Mouse (Mus musculus) heart, adult 2 months (tissue): ENCODE measurements at regions not wholly inside any gene's neighbourhood (a gene's known extent, or its start where the extent isn't known, plus 50 kb on each side); places are given as distances from the start of the nearest gene placed in this dataset.

ENCODE experiments used
- DNase-seq, 2 experiments: peaks; one replicate each; pipeline ENCODE4 v3.0.0; 2021
- H3K27ac ChIP-seq: fragments of 200-600 bp; 2 replicates; pipeline ENCODE4 v1.8.1; 2022
- H3K27me3 ChIP-seq: fragments of 200-500 bp; 2 replicates; pipeline ENCODE4 v1.6.1; 2012; ENCODE audit warnings: mild to moderate bottlenecking, low read length, inconsistent platforms, mixed read lengths; ENCODE audit not compliant: control insufficient read depth, insufficient read depth
- H3K36me3 ChIP-seq: fragments of 200-500 bp; 2 replicates; pipeline ENCODE4 v1.6.1; 2012; ENCODE audit warnings: low read length, inconsistent platforms; ENCODE audit not compliant: control insufficient read depth, insufficient read depth
- H3K4me1 ChIP-seq: fragments of 200-500 bp; 2 replicates; pipeline ENCODE4 v1.6.1; 2011; ENCODE audit warnings: low read length; ENCODE audit not compliant: control insufficient read depth, insufficient read depth
- H3K4me3 ChIP-seq: fragments of 200-600 bp; 2 replicates; pipeline ENCODE4 v1.8.1; 2022
- H3K79me2 ChIP-seq: fragments of 200-500 bp; replicated peaks from 2 replicates; pipeline ENCODE4 v1.6.1; 2012; ENCODE audit warnings: mild to moderate bottlenecking, inconsistent platforms, low read length, moderate library complexity, mixed read lengths; ENCODE audit not compliant: control insufficient read depth, insufficient read depth
- H3K9ac ChIP-seq: fragments of 200-500 bp; 2 replicates; pipeline ENCODE4 v1.6.1; 2012; ENCODE audit warnings: low read depth, mild to moderate bottlenecking, control low read depth, inconsistent platforms, low read length, mixed read lengths
- CTCF ChIP-seq: fragments of 200-600 bp; IDR thresholded peaks from 2 replicates; pipeline ENCODE4 v1.8.1; 2022; ENCODE audit warnings: antibody characterized with exemption, mild to moderate bottlenecking, moderate library complexity
- EP300 ChIP-seq: fragments of 200-500 bp; IDR thresholded peaks from 2 replicates; pipeline ENCODE4 v1.6.1; 2011; ENCODE audit warnings: low read depth, low read length, control low read depth; ENCODE audit not compliant: insufficient read depth
- POLR2A ChIP-seq: fragments of 200-500 bp; IDR thresholded peaks from 2 replicates; pipeline ENCODE4 v1.6.1; 2011; ENCODE audit warnings: mild to moderate bottlenecking, low read depth, low read length, control low read depth; ENCODE audit not compliant: insufficient read depth
- WGBS: fragments of 180-500 bp; shearing (Covaris S2); methylation state at CpG from one replicate; pipeline ENCODE4 v1.1.7; 2018; 5-methylcytosine and 5-hydroxymethylcytosine counted together
- intact Hi-C: fragments of 180-260 bp; cut with DNase I; formaldehyde crosslinking; loops from one replicate; pipeline ENCODE4 v1.15.1; 2025

GRCm38 (mm10) chr14:62034664-62035063, 257.7 kb upstream of the Rnaseh2b start:
- TF ChIP-seq POLR2A: no peak
- no peak for TF ChIP-seq EP300
- no peak for TF ChIP-seq CTCF
- Histone ChIP-seq H3K36me3 (no peaks in the 10 kb centered on the region), H3K27me3 (no peaks in the 10 kb centered on the region), H3K4me1 (no peaks in the 10 kb centered on the region), H3K9ac (no peak overlapping the region), H3K79me2 (no peaks in the 10 kb centered on the region), H3K27ac (no peak overlapping the region), H3K4me3 (no peak overlapping the region)
- no peak for DNase-seq
- 68% methylated on average over 4 of the region's 4 CpGs for WGBS
- intact Hi-C loops: no loop called here

GRCm38 (mm10) chr14:62035416-62035815, 257.0 kb upstream of the Rnaseh2b start:
- Histone ChIP-seq H3K9ac (no peak overlapping the region), H3K4me3 (no peak overlapping the region), H3K79me2 (no peaks in the 10 kb centered on the region), H3K36me3 (no peaks in the 10 kb centered on the region), H3K27ac (no peak overlapping the region), H3K4me1 (no peaks in the 10 kb centered on the region), H3K27me3 (no peaks in the 10 kb centered on the region)
- intact Hi-C loops: no loop called here
- no peak for TF ChIP-seq POLR2A
- TF ChIP-seq CTCF: no peak
- TF ChIP-seq EP300: no peak
- no peak for DNase-seq
- WGBS: 87% methylated on average over 3 of the region's 3 CpGs

- no peak for DNase-seq
- TF ChIP-seq POLR2A: no peak
- TF ChIP-seq EP300: no peak
- TF ChIP-seq CTCF: no peak
- 63% methylated on average over 1 of the region's 1 CpGs for WGBS
- no peak overlapping the region for H3K27ac ChIP-seq
- H3K27me3 ChIP-seq: no peaks in the 10 kb centered on the region
- no peaks in the 10 kb centered on the region for H3K79me2 ChIP-seq
- no peak overlapping the region for H3K9ac ChIP-seq
- no peaks in the 10 kb centered on the region for H3K4me1 ChIP-seq
- intact Hi-C loops: no loop called here
- no peaks in the 10 kb centered on the region for H3K36me3 ChIP-seq
- no peak overlapping the region for H3K4me3 ChIP-seq
Measured at GRCm38 (mm10) chr14:62037514-62037913, 254.9 kb upstream of the Rnaseh2b start.

GRCm38 (mm10) chr14:62037917-62038316, 254.5 kb upstream of the Rnaseh2b start:
- no peaks in the 10 kb centered on the region for H3K79me2 ChIP-seq
- H3K4me1 ChIP-seq: no peaks in the 10 kb centered on the region
- H3K9ac ChIP-seq: no peak overlapping the region
- no peaks in the 10 kb centered on the region for H3K36me3 ChIP-seq
- H3K27ac ChIP-seq: no peak overlapping the region
- 81% methylated on average over 5 of the region's 5 CpGs for WGBS
- no peak for DNase-seq
- H3K27me3 ChIP-seq: no peaks in the 10 kb centered on the region
- intact Hi-C loops: no loop called here
- no peak for TF ChIP-seq POLR2A
- no peak for TF ChIP-seq EP300
- no peak for TF ChIP-seq CTCF
- no peak overlapping the region for H3K4me3 ChIP-seq

- Histone ChIP-seq H3K36me3 (no peaks in the 10 kb centered on the region), H3K27ac (no peak overlapping the region), H3K4me1 (no peaks in the 10 kb centered on the region), H3K4me3 (no peak overlapping the region), H3K9ac (no peak overlapping the region), H3K27me3 (no peaks in the 10 kb centered on the region), H3K79me2 (no peaks in the 10 kb centered on the region)
- DNase-seq: peak; percentile 41 to 67
- 62% methylated on average over 11 of the region's 11 CpGs for WGBS
- TF ChIP-seq POLR2A (no peak), CTCF (peak; percentile 94)
- intact Hi-C loops: loop anchor here (1.0 to 5.0 kb wide), 4 partner anchors 210 to 471 kb away; partner anchors contain the start of gene Gucy1b2
Measured at GRCm38 (mm10) chr14:62042305-62043116, 249.9 kb upstream of the Rnaseh2b start.

- no peaks in the 10 kb centered on the region for H3K36me3 ChIP-seq
- H3K4me1 ChIP-seq: no peaks in the 10 kb centered on the region
- H3K79me2 ChIP-seq: no peaks in the 10 kb centered on the region
- WGBS: 87% methylated on average over 4 of the region's 4 CpGs
- no peak overlapping the region for H3K4me3 ChIP-seq
- no peak for TF ChIP-seq EP300
- TF ChIP-seq POLR2A: no peak
- TF ChIP-seq CTCF: no peak
- DNase-seq: no peak
- intact Hi-C loops: loop anchor here (2.0 to 5.0 kb wide), 3 partner anchors 209 to 414 kb away; partner anchors contain the start of gene Gucy1b2
- H3K9ac ChIP-seq: no peak overlapping the region
- no peaks in the 10 kb centered on the region for H3K27me3 ChIP-seq
- no peak overlapping the region for H3K27ac ChIP-seq
Measured at GRCm38 (mm10) chr14:62043117-62043422, 249.3 kb upstream of the Rnaseh2b start.
